Mouse (Mus musculus): ENCODE measurements around the gene Tnrc6c.

DNA sequence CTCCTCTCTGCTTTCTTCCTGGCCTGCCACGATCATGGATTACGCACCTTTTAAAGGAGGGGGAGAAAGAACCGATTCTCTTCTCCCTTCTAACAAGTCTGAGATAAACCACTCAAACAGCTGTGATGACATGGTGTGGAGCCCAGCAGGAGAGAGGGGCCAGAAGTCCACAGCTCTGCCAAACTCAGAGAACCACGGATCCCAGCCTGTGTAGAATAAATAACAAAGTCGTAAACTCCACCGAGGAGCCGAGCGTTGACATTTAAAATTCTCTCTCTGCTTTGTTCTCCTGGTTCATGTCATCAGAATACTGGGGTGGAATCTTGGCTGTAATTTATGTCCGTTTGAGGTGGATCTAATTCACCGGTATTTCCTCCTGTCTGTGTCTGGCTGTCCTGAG lies 34.5 kb upstream of the Tnrc6c start:
- TF ChIP-seq GATA1 (IDR thresholded peaks at IDR 0.05; ENCODE audit: borderline replicate concordance, low read length) (no peak), FLI1 (IDR thresholded peaks at IDR 0.05; ENCODE audit: low read length) (no peak)
